Mouse (Mus musculus): Measurements from ENCODE around the gene Rgl2.

DNA sequence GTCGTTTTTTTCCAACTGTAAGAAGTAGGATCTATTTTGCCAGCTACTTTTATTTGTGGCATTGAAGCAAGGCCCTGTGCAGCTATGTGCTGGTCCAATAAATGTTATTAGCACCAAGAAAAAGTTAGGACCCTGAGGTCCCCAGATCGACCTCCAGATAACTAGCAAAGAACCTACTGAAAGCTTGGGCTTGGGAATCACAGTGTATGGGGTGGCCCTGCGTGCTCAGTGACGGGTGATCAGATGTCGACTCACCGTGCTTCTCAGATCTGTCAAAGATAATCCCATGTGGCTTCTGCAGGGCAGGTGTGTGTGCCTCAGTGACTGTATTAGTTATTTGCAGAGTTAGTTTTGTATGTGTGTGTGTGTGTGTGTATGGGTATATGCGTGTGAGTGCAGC, 8.0 kb upstream of the Rgl2 start:
- TF ChIP-seq FLI1 (IDR thresholded peaks at IDR 0.05; ENCODE audit: low read length) (no peak), GATA1 (IDR thresholded peaks at IDR 0.05; ENCODE audit: borderline replicate concordance, low read length) (no peak)
